Mouse (Mus musculus): ENCODE data around the gene Plxdc1.

DNA sequence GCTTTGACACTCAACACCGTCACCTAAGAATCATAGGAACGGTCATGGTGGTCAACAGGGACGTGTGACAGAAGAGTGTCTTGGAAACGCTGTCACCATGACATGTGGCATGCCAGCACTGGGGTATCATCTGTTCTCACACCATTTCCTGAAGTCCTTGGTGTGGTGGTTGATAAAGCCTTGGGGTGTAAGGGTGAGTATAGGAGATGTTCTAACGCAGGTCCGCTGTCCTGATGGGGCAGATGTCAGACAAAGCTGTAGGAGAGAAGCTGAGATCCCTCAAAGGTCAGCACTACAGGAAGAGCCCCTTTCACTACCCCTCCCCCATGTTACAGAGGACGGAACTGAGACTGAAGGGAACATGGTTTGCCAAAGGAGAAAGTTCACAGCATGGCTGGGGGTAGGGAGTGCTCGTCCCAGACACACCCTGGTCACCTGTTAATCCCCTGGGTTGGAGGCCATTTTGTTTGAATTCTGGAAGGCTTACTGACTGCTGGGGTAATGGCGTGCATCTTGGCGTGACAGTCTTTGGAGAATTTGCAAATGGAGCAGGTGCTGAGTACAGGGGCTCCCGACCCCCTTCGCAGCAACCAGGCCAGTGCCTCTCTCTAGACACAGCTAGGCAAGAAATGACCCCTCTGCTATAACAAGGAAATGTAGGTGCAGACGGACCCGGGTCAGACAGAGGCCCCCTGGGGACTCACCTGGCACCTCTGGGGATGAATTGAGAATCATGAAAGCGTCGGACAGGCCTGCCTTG, 32.9 kb downstream of the Plxdc1 start:
- TF ChIP-seq CTCF (IDR thresholded peaks at IDR 0.05; ENCODE audit: low read depth, low read length) = no peak
- no peak for TF ChIP-seq GATA1 (IDR thresholded peaks at IDR 0.05; ENCODE audit: borderline replicate concordance, low read length)
- no peak for TF ChIP-seq TAL1 (conservative IDR thresholded peaks at IDR 0.05; ENCODE audit: low read depth, low read length)

Measured in G1E (cell line).